Mouse (Mus musculus) 3T3-L1 (cell line): Measurements from ENCODE around the gene Msto1.
A peak's percentile ranks its signal among the peaks of the same experiment; 100 is the strongest.
"Not testable (repeated sequence)": the region's sequence is repeated elsewhere in the genome, so short reads cannot be mapped to it uniquely, and the experiment has no call there.

Experiments used
- DNase-seq: peaks from one replicate; pipeline ENCODE4 v3.0.0-alpha.2; 2015; ENCODE audit warnings: low read depth, low spot score

The Msto1 gene

GRCm38 (mm10) chr3:88913511-88914383, at the start of gene Msto1:
Msto1 (minus strand) TSS chr3:88913999.
- DNase-seq = peak; percentile 96

- not testable (repeated sequence) for DNase-seq
Observed at GRCm38 (mm10) chr3:88963211-88963610, 49.4 kb upstream of the Msto1 start.

DNA sequence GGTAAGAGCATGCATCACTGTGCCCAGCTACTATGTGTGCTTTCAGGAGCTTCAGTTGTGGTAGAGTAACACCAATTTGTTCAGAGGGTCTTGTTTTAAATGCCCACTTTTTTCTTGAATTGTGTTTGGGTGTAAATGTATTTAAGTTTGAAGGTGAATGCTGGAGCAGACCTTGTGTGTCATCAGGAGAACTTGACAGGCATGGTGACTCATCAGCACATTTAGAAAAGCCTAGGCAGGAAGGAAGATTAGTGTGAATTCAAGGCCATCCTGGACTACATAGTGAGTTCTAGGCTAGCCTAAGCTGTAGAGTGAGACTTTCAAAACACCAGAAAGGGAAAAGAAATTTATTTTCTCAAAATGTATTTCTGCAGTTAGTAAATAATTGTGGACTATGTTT, 39.9 kb upstream of the Msto1 start:
- peak; percentile 63 for DNase-seq

- DNase-seq = no peak
Observed at GRCm38 (mm10) chr3:88953246-88953645, 39.4 kb upstream of the Msto1 start.

GRCm38 (mm10) chr3:88951327-88951800, 37.6 kb upstream of the Msto1 start:
- peak; percentile 13 for DNase-seq

DNA sequence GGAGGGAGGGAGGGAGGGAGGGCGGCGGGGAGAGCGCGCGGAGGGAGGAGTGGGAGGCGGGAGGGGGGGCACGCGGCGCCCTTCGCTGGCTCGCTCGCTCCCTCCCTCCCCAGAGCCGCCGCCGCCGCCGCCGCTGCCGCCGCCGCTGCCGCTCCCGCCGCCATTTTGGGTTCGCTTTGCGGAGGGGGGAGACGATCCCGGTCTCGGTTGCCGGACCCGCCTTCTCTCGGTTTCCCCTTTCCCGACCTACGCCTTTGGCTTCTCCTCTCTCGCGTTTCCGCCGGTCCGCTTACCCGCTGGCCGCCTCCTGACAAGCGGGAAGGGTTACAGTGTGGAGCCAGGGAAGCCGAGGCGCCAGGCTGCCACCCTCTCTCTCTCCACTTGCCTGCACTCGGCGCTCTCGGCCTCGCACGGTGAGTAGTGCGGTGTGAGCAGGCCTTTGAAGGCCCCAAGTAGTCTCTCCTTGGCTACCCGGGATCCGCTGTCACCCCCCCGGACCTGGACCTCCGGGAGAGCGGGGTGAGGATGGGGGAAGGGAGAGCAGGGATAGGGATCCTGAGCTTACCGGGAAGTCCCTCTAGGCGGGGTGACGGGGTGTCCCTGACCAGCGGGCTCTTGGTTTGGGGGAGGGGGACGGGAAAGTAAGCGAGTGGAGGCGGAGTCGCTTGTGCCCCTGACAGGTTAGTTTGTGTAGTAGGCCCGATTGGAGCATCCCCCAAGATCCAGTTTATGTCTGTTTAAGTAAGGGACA, 37.0 kb upstream of the Msto1 start, which contains the start of the genes Ash1l and Dap3:
TSS of gene Ash1l (plus strand) at position 47 of the 751 bp plus-strand sequence.
TSS of gene Dap3 (minus strand) at position 606 of the 751 bp plus-strand sequence.
- DNase-seq = peak; percentile 83

DNA sequence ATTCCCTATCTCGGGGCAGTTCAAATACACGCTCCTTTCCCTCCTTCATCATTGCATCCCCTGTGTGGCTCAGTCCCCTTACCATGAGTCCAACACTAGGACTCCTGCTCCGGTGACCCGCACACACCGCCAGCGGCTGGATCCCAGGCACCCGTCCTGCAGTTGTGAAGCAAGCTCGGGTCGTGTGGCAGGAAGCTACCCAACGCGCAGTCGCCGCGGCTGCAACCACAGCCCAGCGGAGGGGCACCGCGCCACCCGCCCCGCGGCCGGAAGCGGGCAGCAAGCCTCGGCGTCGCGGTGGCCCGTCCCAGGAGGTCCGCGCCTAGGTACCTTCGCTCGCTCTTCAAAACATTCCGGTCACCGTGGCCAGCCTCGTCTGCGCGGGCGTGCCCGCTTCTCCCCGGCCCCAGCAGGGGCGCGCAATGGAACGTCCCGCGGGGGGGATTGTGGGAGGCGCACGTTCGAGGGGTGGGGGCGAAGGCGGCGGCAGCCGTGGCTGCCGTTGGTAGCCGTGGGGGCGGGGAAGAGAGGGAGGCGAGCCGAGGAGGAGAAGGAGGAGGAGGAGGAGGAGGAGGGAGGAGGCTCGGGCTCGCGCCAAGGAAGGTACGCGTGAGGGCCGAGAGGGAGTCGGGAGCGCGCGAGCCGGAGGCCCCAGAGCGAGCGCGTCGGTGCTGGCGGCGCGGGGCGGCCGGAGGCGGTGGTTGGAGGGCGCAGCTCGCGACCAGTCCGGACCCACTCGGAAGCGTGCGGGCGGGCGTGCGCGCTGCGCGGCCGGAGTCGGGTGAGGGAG, 36.2 kb upstream of the Msto1 start:
- DNase-seq = peak; percentile 86

- DNase-seq = no peak
Observed at GRCm38 (mm10) chr3:88944109-88944508, 30.3 kb upstream of the Msto1 start.

- no peak for DNase-seq
Observed at GRCm38 (mm10) chr3:88942316-88942880, 28.6 kb upstream of the Msto1 start.

- peak; percentile 85 for DNase-seq
Observed at GRCm38 (mm10) chr3:88939749-88940148, 25.9 kb upstream of the Msto1 start.

GRCm38 (mm10) chr3:88939071-88939470, 25.3 kb upstream of the Msto1 start:
- no peak for DNase-seq

DNA sequence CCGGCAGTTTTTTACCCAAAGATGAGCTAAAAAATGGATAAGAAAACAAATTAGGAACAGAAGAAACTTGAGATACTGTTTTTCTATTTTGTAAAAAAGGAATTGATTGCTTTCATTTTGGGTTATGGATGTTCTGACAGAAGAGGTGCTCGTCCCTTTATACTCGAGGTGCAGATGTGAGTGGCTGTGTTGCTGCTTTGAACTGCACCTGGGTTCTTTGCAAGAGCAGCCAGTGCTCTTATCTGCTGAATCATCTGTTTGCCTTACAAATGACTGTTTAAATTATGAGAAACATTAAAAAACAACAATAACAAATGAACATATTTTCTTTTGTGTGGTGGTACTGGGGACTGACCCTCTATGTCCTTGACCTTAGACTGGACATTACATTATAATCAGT, 15.7 kb upstream of the Msto1 start:
- DNase-seq = no peak

DNA sequence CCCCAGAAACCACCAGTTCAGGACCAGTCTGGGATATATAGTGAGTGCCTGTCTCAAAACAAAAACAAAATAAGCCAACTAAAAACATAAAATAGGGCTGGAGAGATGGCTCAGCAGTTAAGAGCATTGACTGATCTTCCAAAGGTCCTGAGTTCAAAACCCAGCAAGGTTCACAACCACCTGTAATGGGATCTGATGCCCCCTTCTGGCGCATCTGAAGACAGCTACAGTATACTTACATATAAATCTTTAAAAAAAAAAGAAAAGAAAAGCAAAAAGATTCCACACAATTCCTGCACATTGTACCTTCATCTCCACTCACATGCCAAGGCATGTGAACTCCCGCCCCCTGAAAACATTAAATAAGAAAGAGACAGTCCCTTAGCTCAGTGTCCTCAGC, 11.9 kb upstream of the Msto1 start:
- no peak for DNase-seq

GRCm38 (mm10) chr3:88923989-88924591, 10.3 kb upstream of the Msto1 start:
- DNase-seq = no peak

GRCm38 (mm10) chr3:88921411-88921810, 7.6 kb upstream of the Msto1 start:
- DNase-seq = no peak

GRCm38 (mm10) chr3:88918981-88919380, 5.2 kb upstream of the Msto1 start:
- no peak for DNase-seq

- peak; percentile 19 for DNase-seq
Observed at GRCm38 (mm10) chr3:88914384-88914810, 598 bp upstream of the Msto1 start.

DNA sequence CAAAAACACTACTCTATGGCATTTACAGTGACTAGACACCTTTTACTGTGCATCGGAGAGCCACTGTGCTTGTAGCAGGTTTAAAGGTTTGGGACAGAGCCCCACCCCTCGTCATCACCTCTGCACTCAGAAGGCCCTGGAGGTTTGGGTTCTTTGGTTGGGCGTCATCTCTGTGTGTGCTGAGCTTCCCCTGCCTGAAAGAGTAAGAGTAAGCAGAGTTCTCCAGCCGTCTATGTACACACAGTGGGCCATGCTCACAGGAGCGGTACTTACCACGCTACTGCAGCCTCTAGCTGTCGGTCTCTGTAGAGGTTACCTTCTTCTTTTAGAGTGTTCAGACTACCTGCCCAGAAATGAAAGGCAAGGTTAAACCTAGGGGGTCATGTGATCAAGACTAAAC, 1.2 kb downstream of the Msto1 start:
- DNase-seq = no peak

- no peak for DNase-seq
Observed at GRCm38 (mm10) chr3:88906393-88907159, 7.2 kb downstream of the Msto1 start.

DNA sequence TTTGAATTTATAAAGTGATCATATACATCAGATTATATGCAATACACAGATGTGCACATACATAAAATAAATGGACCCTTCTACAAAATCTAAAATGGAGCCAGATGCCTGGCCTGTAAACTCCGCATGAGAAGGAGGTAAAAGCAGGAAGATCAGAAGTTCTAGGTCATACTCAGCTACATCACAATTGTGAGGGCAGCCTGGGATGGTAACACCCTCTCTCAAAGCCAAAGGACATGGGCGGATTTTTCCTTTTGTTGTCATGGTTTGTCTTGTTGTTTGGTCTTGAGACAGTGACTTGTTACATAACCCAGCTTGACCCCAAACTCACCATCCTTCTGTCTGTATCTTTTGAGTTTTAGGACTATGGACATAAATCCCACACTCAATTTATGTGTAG, 8.1 kb downstream of the Msto1 start:
- DNase-seq = no peak
